Mouse (Mus musculus) heart, postnatal 0 days (tissue): ENCODE data around the gene H2-M10.3. TPM values are rescaled to one million over a fixed set of nuclear protein-coding genes. Genes with fewer than 3 reads are reported as not detected.
A peak's percentile ranks its signal among the peaks of the same experiment; 100 is the strongest.
"Not testable (repeated sequence)": the region's sequence is repeated elsewhere in the genome, so short reads cannot be mapped to it uniquely, and the experiment has no call there.

Experiments used
- ATAC-seq: fragments of 200-750 bp; cut with Nextera tagmentation; 2 replicates; pipeline ENCODE4 v1.8.0; 2017; ENCODE audit warnings: low read depth, moderate number of reproducible peaks, moderate library complexity; ENCODE audit not compliant: insufficient read depth
- DNase-seq: peaks from one replicate; pipeline ENCODE4 v3.0.0-alpha.2; 2016; ENCODE audit warnings: low spot score
- H3K27ac ChIP-seq: fragments of 300-500 bp; sonication (generic); 2 replicates; pipeline ENCODE4 v1.5.1; 2014; ENCODE audit warnings: low read depth, mild to moderate bottlenecking
- H3K27me3 ChIP-seq: fragments of 300-500 bp; sonication (generic); 2 replicates; pipeline ENCODE4 v1.6.1; 2014; ENCODE audit warnings: low read length, mixed read lengths; ENCODE audit not compliant: control insufficient read depth, insufficient read depth
- H3K36me3 ChIP-seq: fragments of 300-500 bp; sonication (generic); replicated peaks from 2 replicates; pipeline ENCODE4 v1.6.1; 2014; ENCODE audit warnings: low read length, mixed read lengths; ENCODE audit not compliant: control insufficient read depth, insufficient read depth
- H3K4me1 ChIP-seq: fragments of 300-500 bp; sonication (generic); 2 replicates; pipeline ENCODE4 v1.6.1; 2014; ENCODE audit warnings: antibody characterized with exemption; ENCODE audit not compliant: control insufficient read depth, insufficient read depth
- H3K4me2 ChIP-seq: fragments of 300-500 bp; sonication (generic); 2 replicates; pipeline ENCODE4 v1.6.1; 2014; ENCODE audit warnings: low read depth, mild to moderate bottlenecking, low read length, moderate library complexity
- H3K4me3 ChIP-seq: fragments of 300-500 bp; sonication (generic); 2 replicates; pipeline ENCODE4 v1.5.1; 2014; ENCODE audit warnings: low read depth, low read length
- H3K9ac ChIP-seq: fragments of 300-500 bp; sonication (generic); replicated peaks from 2 replicates; pipeline ENCODE4 v1.6.1; 2014; ENCODE audit warnings: low read depth, low read length, mixed read lengths
- H3K9me3 ChIP-seq: fragments of 300-500 bp; sonication (generic); replicated peaks from 2 replicates; pipeline ENCODE4 v1.6.1; 2016; ENCODE audit warnings: low read length; ENCODE audit not compliant: control insufficient read depth
- CTCF ChIP-seq: IDR thresholded peaks from 2 replicates; pipeline ENCODE4 v1.5.1; 2016; ENCODE audit warnings: antibody characterized with exemption, control low read depth, low read depth
- EP300 ChIP-seq: IDR thresholded peaks from 2 replicates; pipeline ENCODE4 v1.6.1; 2016; ENCODE audit warnings: antibody characterized with exemption, low read depth
- WGBS: fragments of 180-500 bp; shearing (Covaris S2); extraction: QIAGEN DNeasy Blood & Tissue Kit; methylation state at CpG from one replicate; pipeline ENCODE4 v1.1.7; 2014; 5-methylcytosine and 5-hydroxymethylcytosine counted together
- polyA plus RNA-seq: library from polyadenylated mRNA; unstranded; fragments of >200 nt; fragmentation: Nextera tagmentation; extraction: Ambion mirVana; gene quantifications from 2 replicates; pipeline ENCODE4 v1.2.1, GENCODE M21; 2015
- total RNA-seq: library from RNA; depleted of rRNA; stranded (reverse); fragments of >200 nt; gene quantifications from 2 replicates; pipeline ENCODE4 v1.2.3, GENCODE M21; 2014; ENCODE audit warnings: low replicate concordance; rRNA removed

H2-M10.3 gene
- total and polyA plus RNA-seq, 2 experiments from 2014 or later, result not detected

- H3K4me3 ChIP-seq, H3K27ac ChIP-seq, H3K36me3 ChIP-seq, ATAC-seq, H3K27me3 ChIP-seq, H3K4me1 ChIP-seq, H3K4me2 ChIP-seq, H3K9me3 ChIP-seq, DNase-seq, H3K9ac ChIP-seq: not testable (repeated sequence)
- peak; percentile 67 for TF ChIP-seq CTCF
Measured at GRCm38 (mm10) chr17:36357512-36357911, 10.7 kb downstream of the H2-M10.3 start.

GRCm38 (mm10) chr17:36355763-36356162, 12.5 kb downstream of the H2-M10.3 start:
- DNase-seq (no peak), ATAC-seq (no peak)
- 44% methylated on average over 3 of the region's 3 CpGs for WGBS
- Histone ChIP-seq H3K9ac (no peak overlapping the region), H3K9me3 (no peaks in the 10 kb centered on the region), H3K27ac (no peak overlapping the region), H3K4me3 (no peak overlapping the region), H3K27me3 (no peaks in the 10 kb centered on the region), H3K4me1 (no peaks in the 10 kb centered on the region), H3K4me2 (no peak overlapping the region), H3K36me3 (no peaks in the 10 kb centered on the region)
- TF ChIP-seq EP300 (no peak), CTCF (no peak)

- H3K4me1 ChIP-seq, H3K9ac ChIP-seq, ATAC-seq, H3K4me2 ChIP-seq, H3K27ac ChIP-seq, H3K27me3 ChIP-seq, H3K4me3 ChIP-seq, H3K9me3 ChIP-seq, H3K36me3 ChIP-seq: not testable (repeated sequence)
- DNase-seq, result peak; percentile 12
- TF ChIP-seq CTCF, result peak; percentile 80
Measured at GRCm38 (mm10) chr17:36355343-36355742, 12.9 kb downstream of the H2-M10.3 start.

- no peaks in the 10 kb centered on the region for H3K36me3 ChIP-seq
- no peak within 1 kb of the TSS for H3K9ac ChIP-seq
- H3K4me3 ChIP-seq, result no peak within 1 kb of the TSS
- no peaks in the 10 kb centered on the region for H3K9me3 ChIP-seq
- no peak for TF ChIP-seq EP300
- no peak for TF ChIP-seq CTCF
- no peak within 1 kb of the TSS for H3K27ac ChIP-seq
- WGBS, result 81% methylated on average over 4 of the region's 4 CpGs
- no peaks in the 10 kb centered on the region for H3K27me3 ChIP-seq
- no peaks in the 10 kb centered on the region for H3K4me1 ChIP-seq
- ATAC-seq, result no peak
- no peak for DNase-seq
- no peak within 1 kb of the TSS for H3K4me2 ChIP-seq
Measured at GRCm38 (mm10) chr17:36326055-36326454, 42.2 kb downstream of the H2-M10.3 start, which contains the start of gene H2-M10.1. Gene H2-M10.1 (minus strand): TSS chr17:36326155.

DNA sequence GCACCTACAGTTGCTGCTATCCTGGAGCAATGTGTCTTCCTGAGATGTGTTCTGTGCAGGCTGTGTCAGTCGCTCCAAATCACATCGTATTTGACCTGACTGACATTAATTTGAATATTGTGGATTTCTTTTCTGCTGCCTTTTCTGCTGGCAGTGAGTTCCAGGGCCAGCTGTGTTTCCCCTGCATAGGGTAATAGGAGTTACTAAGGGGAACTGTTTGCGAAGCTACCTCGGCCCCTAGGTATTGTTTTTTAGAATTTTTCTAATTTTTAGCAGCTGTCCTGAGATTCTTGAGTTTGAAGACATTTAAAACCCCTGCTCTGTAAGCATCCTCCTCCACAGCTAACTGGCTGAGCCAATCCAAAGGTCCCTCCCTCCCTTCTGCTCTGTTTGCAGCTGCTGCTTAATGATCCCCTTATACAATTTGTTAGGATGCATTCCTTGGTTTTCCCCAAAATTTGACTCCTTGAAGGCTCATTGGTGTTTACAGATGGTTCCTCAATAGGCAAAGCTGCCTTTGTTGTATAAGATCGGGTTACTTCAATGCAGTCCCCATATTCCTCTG, 52.4 kb downstream of the H2-M10.3 start:
- H3K9ac ChIP-seq, result no peak overlapping the region
- 41% methylated on average over 5 of the region's 5 CpGs for WGBS

GRCm38 (mm10) chr17:36315041-36315688, 53.1 kb downstream of the H2-M10.3 start:
- peak overlapping the region; percentile 92 for H3K4me2 ChIP-seq
- no peaks in the 10 kb centered on the region for H3K27me3 ChIP-seq
- H3K4me3 ChIP-seq, result peak overlapping the region; percentile 55
- WGBS, result under 1% methylated on average over 19 of the region's 19 CpGs
- no peaks in the 10 kb centered on the region for H3K9me3 ChIP-seq
- no peak for DNase-seq
- TF ChIP-seq CTCF, result no peak
- TF ChIP-seq EP300, result no peak
- H3K9ac ChIP-seq, result peak overlapping the region; percentile 18; the same call in 1 of the 2 replicates
- H3K36me3 ChIP-seq, result no peaks in the 10 kb centered on the region
- no peaks in the 10 kb centered on the region for H3K4me1 ChIP-seq
- H3K27ac ChIP-seq, result no peak overlapping the region
- no peak for ATAC-seq

More for the DNA sequence above, 52.4 kb downstream of the H2-M10.3 start:
- TF ChIP-seq EP300 (no peak), CTCF (no peak)
- no peaks in the 10 kb centered on the region for H3K4me1 ChIP-seq
- DNase-seq (no peak), ATAC-seq (no peak)
- no peaks in the 10 kb centered on the region for H3K27me3 ChIP-seq
- no peaks in the 10 kb centered on the region for H3K36me3 ChIP-seq
- H3K4me3 ChIP-seq, result peak overlapping the region; percentile 55
- no peaks in the 10 kb centered on the region for H3K9me3 ChIP-seq
- no peak overlapping the region for H3K27ac ChIP-seq
- peak overlapping the region; percentile 92 for H3K4me2 ChIP-seq

Other genes with a start within 250 kb of the H2-M10.3 start
- gene Gm19684, start 246.7 kb downstream of the H2-M10.3 start, total RNA-seq, result 0.35 TPM in 1 of 2 replicates, not detected in the other
- gene Gm19684, start 246.7 kb downstream of the H2-M10.3 start, polyA plus RNA-seq, result not detected in 2 replicates
- not detected in 2 replicates for gene Gm7030, start 239.0 kb downstream of the H2-M10.3 start, total RNA-seq
- gene Gm7030, start 239.0 kb downstream of the H2-M10.3 start, polyA plus RNA-seq, result not detected in 2 replicates
- gene Gm8909, start 199.9 kb downstream of the H2-M10.3 start, total RNA-seq, result not detected in 2 replicates
- gene Gm8909, start 199.9 kb downstream of the H2-M10.3 start, polyA plus RNA-seq, result not detected in 2 replicates
- not detected in 2 replicates for gene H2-T3, start 178.1 kb downstream of the H2-M10.3 start, total RNA-seq
- gene H2-T3, start 178.1 kb downstream of the H2-M10.3 start, polyA plus RNA-seq, result not detected in 2 replicates
- 5.5 and 28.3 TPM in 2 replicates for gene Rpp21, start 110.3 kb downstream of the H2-M10.3 start, total RNA-seq
- 89.0 and 97.8 TPM in 2 replicates for gene Rpp21, start 110.3 kb downstream of the H2-M10.3 start, polyA plus RNA-seq
- 7.4 and 14.3 TPM in 2 replicates for gene Trim39, start 96.2 kb downstream of the H2-M10.3 start, total RNA-seq
- 4.8 and 5.1 TPM in 2 replicates for gene Trim39, start 96.2 kb downstream of the H2-M10.3 start, polyA plus RNA-seq
- gene H2-M10.2, start 81.9 kb downstream of the H2-M10.3 start, total RNA-seq, result not detected in 2 replicates
- gene H2-M10.2, start 81.9 kb downstream of the H2-M10.3 start, polyA plus RNA-seq, result not detected in 2 replicates
- not detected in 2 replicates for gene H2-M10.1, start 42.3 kb downstream of the H2-M10.3 start, total RNA-seq
- not detected in 2 replicates for gene H2-M10.1, start 42.3 kb downstream of the H2-M10.3 start, polyA plus RNA-seq
- not detected in 2 replicates for gene H2-M10.4, start 93.9 kb upstream of the H2-M10.3 start, total RNA-seq
- not detected in 2 replicates for gene H2-M10.4, start 93.9 kb upstream of the H2-M10.3 start, polyA plus RNA-seq
- gene H2-M11, start 178.7 kb upstream of the H2-M10.3 start, total RNA-seq, result not detected in 2 replicates
- not detected in 2 replicates for gene H2-M11, start 178.7 kb upstream of the H2-M10.3 start, polyA plus RNA-seq